Mouse (Mus musculus): ENCODE measurements at regions not wholly inside any gene's neighbourhood (a gene's known extent, or its start where the extent isn't known, plus 50 kb on each side); places are given as distances from the start of the nearest gene placed in this dataset.
"Not testable (repeated sequence)": the region's sequence is repeated elsewhere in the genome, so short reads cannot be mapped to it uniquely, and the experiment has no call there.

DNA sequence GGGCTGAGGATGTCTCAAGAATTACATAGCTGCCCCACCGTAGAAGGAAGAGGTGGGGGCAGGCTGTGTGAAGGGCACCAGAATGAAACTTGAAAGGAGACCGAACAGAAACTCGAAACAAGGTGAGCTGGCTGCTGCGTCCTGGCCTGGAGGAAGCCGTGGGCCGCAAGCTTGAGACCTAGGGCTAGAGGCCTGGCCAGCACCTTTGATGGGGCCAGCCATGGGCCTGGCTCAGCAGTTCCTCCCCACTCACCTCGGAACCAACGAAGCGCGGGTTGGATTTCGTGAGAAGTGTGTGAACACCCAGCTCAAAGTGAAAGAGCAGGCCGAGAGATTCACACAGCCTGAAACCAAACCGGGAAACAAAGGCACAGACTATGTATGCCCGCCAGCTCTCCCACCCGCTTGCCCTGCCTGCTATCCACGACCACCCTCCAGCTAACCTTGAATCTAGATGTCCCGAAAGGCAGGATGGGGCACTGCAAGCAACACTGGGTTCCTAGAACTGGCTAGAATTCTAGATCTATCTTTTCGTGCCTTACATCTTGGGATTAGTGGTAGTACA lies 306.3 kb upstream of the 3110018I06Rik start:
- 90% methylated on average over 18 of the region's 18 CpGs for WGBS
- H3K4me3 ChIP-seq (ENCODE audit: low read depth, low read length) = no peak overlapping the region
- no peaks in the 10 kb centered on the region for H3K4me1 ChIP-seq (ENCODE audit: control insufficient read depth, insufficient read depth, low read length)
- no peak overlapping the region for H3K9ac ChIP-seq (ENCODE audit: low read depth, low read length)
- H3K36me3 ChIP-seq (ENCODE audit: control insufficient read depth, insufficient read depth, low read length) = no peaks in the 10 kb centered on the region
- H3K27ac ChIP-seq (ENCODE audit: low read length) = no peak overlapping the region
- no peaks in the 10 kb centered on the region for H3K9me3 ChIP-seq (replicated peaks; ENCODE audit: control insufficient read depth, low read length, poor library complexity, severe bottlenecking)
- no peak overlapping the region for H3K4me2 ChIP-seq (ENCODE audit: low read length)
- no peak for ATAC-seq
- no peaks in the 10 kb centered on the region for H3K27me3 ChIP-seq (ENCODE audit: control insufficient read depth, insufficient read depth, low read depth, low read length)

DNA sequence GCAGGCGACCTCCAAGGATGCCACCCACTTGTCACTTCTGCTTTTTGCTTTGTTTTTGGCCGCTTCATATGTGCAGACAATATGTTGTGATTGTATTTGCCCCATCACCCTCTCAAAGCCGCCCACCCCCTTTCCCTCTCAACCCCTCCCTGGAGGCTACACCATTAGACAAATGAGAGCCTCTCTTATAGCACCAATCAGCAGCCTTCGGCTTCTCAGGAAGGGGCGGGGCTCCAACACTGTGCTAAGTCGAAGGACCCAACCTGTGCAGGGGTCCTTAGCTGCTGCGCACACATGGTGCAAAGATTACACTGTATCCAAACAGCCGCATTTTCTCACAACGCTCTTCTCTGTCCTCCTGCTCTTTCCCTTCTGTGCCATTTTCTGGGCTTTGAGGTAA lies 305.1 kb upstream of the 3110018I06Rik start:
- Histone ChIP-seq H3K4me3 (ENCODE audit: low read depth, low read length) (no peak overlapping the region), H3K9me3 (replicated peaks; ENCODE audit: control insufficient read depth, low read length, poor library complexity, severe bottlenecking) (no peaks in the 10 kb centered on the region), H3K9ac (ENCODE audit: low read depth, low read length) (no peak overlapping the region), H3K4me2 (ENCODE audit: low read length) (no peak overlapping the region; the same call in 1 of the 2 replicates), H3K4me1 (ENCODE audit: control insufficient read depth, insufficient read depth, low read length) (no peaks in the 10 kb centered on the region), H3K27me3 (ENCODE audit: control insufficient read depth, insufficient read depth, low read depth, low read length) (no peaks in the 10 kb centered on the region), H3K36me3 (ENCODE audit: control insufficient read depth, insufficient read depth, low read length) (no peaks in the 10 kb centered on the region), H3K27ac (ENCODE audit: low read length) (no peak overlapping the region)
- no peak for ATAC-seq
- 53% methylated on average over 9 of the region's 9 CpGs for WGBS

GRCm38 (mm10) chr12:107184426-107184825 lies 304.0 kb upstream of the 3110018I06Rik start:
- H3K4me3 ChIP-seq (ENCODE audit: low read depth, low read length) = no peak overlapping the region
- no peak overlapping the region for H3K4me2 ChIP-seq (ENCODE audit: low read length)
- no peaks in the 10 kb centered on the region for H3K36me3 ChIP-seq (ENCODE audit: control insufficient read depth, insufficient read depth, low read length)
- H3K9me3 ChIP-seq (replicated peaks; ENCODE audit: control insufficient read depth, low read length, poor library complexity, severe bottlenecking) = no peaks in the 10 kb centered on the region
- WGBS = 34% methylated on average over 3 of the region's 3 CpGs
- no peak overlapping the region for H3K27ac ChIP-seq (ENCODE audit: low read length)
- no peak overlapping the region for H3K9ac ChIP-seq (ENCODE audit: low read depth, low read length)
- H3K4me1 ChIP-seq (ENCODE audit: control insufficient read depth, insufficient read depth, low read length) = no peaks in the 10 kb centered on the region
- H3K27me3 ChIP-seq (ENCODE audit: control insufficient read depth, insufficient read depth, low read depth, low read length) = no peaks in the 10 kb centered on the region
- no peak for ATAC-seq

DNA sequence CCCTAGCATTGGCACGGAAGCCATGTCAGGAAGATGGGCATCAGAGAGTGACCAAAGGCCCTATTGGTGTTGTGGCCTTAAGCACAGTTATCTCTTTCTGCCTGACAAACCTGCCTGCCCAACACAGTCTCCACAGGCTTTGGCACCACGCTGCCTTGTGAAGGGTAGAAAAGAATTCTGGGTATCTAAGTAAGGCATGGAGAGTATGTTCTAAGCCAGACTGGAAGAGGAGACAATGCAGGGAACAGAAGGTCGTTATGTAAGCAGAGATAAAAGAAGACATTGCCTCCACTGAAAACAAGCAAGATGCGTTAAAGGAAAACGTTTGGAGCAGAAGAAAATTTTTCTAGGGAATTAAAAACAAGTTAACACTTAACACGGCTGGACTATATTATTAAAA lies 302.1 kb upstream of the 3110018I06Rik start:
- H3K36me3 ChIP-seq (ENCODE audit: control insufficient read depth, insufficient read depth, low read length) = no peaks in the 10 kb centered on the region
- WGBS = 77% methylated on average over 6 of the region's 6 CpGs
- no peak for ATAC-seq
- H3K27ac ChIP-seq (ENCODE audit: low read length) = no peak overlapping the region
- H3K4me1 ChIP-seq (ENCODE audit: control insufficient read depth, insufficient read depth, low read length) = no peaks in the 10 kb centered on the region
- no peaks in the 10 kb centered on the region for H3K27me3 ChIP-seq (ENCODE audit: control insufficient read depth, insufficient read depth, low read depth, low read length)
- no peak overlapping the region for H3K9ac ChIP-seq (ENCODE audit: low read depth, low read length)
- no peaks in the 10 kb centered on the region for H3K9me3 ChIP-seq (replicated peaks; ENCODE audit: control insufficient read depth, low read length, poor library complexity, severe bottlenecking)
- H3K4me3 ChIP-seq (ENCODE audit: low read depth, low read length) = no peak overlapping the region
- no peak overlapping the region for H3K4me2 ChIP-seq (ENCODE audit: low read length)

DNA sequence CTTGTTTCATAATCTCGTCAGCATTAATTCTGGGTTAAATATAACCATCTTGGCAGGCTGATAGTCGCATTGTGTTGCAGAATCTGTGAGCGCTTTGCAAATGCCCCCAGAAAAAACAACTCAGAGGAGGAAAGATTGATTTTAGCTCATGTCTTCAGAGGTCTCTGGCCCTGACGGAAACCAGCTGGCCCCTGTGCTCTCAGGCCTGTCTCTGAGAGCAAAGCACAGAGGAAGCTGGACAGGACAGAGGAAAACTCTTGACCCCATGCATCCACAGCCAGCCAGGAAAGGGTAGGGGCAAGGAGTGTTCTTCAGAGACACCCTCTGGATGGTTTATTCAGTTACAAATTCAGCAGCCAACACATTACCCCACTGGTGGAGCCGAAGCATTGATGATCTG lies 300.4 kb upstream of the 3110018I06Rik start:
- no peak for ATAC-seq
- 87% methylated on average over 5 of the region's 5 CpGs for WGBS
- Histone ChIP-seq H3K27ac (ENCODE audit: low read length) (no peak overlapping the region), H3K9ac (ENCODE audit: low read depth, low read length) (no peak overlapping the region), H3K4me1 (ENCODE audit: control insufficient read depth, insufficient read depth, low read length) (no peaks in the 10 kb centered on the region), H3K27me3 (ENCODE audit: control insufficient read depth, insufficient read depth, low read depth, low read length) (no peaks in the 10 kb centered on the region), H3K4me2 (ENCODE audit: low read length) (no peak overlapping the region), H3K36me3 (ENCODE audit: control insufficient read depth, insufficient read depth, low read length) (no peaks in the 10 kb centered on the region), H3K9me3 (replicated peaks; ENCODE audit: control insufficient read depth, low read length, poor library complexity, severe bottlenecking) (no peaks in the 10 kb centered on the region), H3K4me3 (ENCODE audit: low read depth, low read length) (no peak overlapping the region)

DNA sequence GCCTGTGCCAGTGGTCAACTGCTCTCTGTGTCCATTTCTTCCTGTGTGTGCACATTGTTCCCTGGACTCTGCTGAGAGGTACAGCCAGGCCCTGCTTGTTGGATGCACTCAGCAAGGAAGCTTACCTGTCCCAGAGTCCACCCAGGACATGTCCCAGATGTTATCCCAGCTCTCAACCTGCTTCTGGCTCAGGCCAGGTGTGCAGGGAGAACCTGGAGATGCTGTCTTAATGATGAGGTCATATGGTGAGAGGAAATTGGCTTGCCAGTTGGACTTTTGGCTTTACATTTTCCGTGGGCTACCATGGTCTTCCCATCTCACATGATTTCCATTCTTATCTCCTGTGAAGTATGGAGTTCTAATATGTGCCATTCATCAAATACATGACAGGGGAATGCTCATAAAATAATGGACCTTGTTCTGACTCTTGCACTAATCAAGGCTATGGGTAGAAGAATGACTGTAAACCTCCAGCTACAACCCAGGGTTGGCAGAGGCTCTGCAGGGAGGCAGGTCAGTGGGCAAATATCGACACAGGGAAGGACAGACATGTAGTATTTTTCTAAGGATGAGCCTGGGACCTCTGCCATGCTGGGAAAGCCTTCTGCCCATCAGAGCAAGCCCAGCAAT lies 289.9 kb upstream of the 3110018I06Rik start:
- Histone ChIP-seq H3K9ac (ENCODE audit: low read depth, low read length) (no peak overlapping the region), H3K27me3 (ENCODE audit: control insufficient read depth, insufficient read depth, low read depth, low read length) (no peaks in the 10 kb centered on the region), H3K9me3 (replicated peaks; ENCODE audit: control insufficient read depth, low read length, poor library complexity, severe bottlenecking) (no peaks in the 10 kb centered on the region), H3K4me3 (ENCODE audit: low read depth, low read length) (no peak overlapping the region), H3K36me3 (ENCODE audit: control insufficient read depth, insufficient read depth, low read length) (no peaks in the 10 kb centered on the region), H3K4me1 (ENCODE audit: control insufficient read depth, insufficient read depth, low read length) (no peaks in the 10 kb centered on the region), H3K27ac (ENCODE audit: low read length) (no peak overlapping the region), H3K4me2 (ENCODE audit: low read length) (no peak overlapping the region)
- WGBS = 87% methylated on average over 2 of the region's 2 CpGs
- no peak for ATAC-seq

- Histone ChIP-seq H3K9ac (ENCODE audit: low read depth, low read length) (no peak overlapping the region), H3K4me2 (ENCODE audit: low read length) (no peak overlapping the region), H3K27me3 (ENCODE audit: control insufficient read depth, insufficient read depth, low read depth, low read length) (no peaks in the 10 kb centered on the region), H3K36me3 (ENCODE audit: control insufficient read depth, insufficient read depth, low read length) (no peaks in the 10 kb centered on the region), H3K9me3 (replicated peaks; ENCODE audit: control insufficient read depth, low read length, poor library complexity, severe bottlenecking) (no peaks in the 10 kb centered on the region), H3K27ac (ENCODE audit: low read length) (no peak overlapping the region), H3K4me1 (ENCODE audit: control insufficient read depth, insufficient read depth, low read length) (no peaks in the 10 kb centered on the region), H3K4me3 (ENCODE audit: low read depth, low read length) (no peak overlapping the region)
- 82% methylated on average over 4 of the region's 4 CpGs for WGBS
- no peak for ATAC-seq
These were observed 287.5 kb upstream of the 3110018I06Rik start for GRCm38 (mm10) chr12:107200903-107201302.

DNA sequence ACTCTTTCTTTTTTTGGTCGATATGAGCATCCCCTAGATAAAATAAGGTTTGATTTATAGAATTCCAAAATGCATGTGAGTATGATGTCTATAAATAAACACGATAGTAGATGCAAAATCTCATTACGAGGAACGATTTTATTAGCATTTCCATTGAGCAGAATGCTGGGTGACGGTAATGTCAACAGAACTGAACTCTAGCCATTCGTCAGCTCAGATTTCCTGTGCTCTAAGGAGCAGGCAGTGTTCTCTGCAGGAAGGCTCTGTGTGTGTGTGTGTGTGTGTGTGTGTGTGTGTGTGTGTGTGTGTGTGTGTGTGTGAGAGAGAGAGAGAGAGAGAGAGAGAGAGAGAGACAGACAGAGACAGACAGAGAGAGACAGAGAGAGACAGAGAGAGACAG lies 279.6 kb upstream of the 3110018I06Rik start:
- not testable (repeated sequence) for H3K9ac ChIP-seq (ENCODE audit: low read depth, low read length); H3K27ac ChIP-seq (ENCODE audit: low read length); H3K4me2 ChIP-seq (ENCODE audit: low read length); H3K4me1 ChIP-seq (ENCODE audit: control insufficient read depth, insufficient read depth, low read length); H3K27me3 ChIP-seq (ENCODE audit: control insufficient read depth, insufficient read depth, low read depth, low read length); H3K36me3 ChIP-seq (ENCODE audit: control insufficient read depth, insufficient read depth, low read length); H3K9me3 ChIP-seq (replicated peaks; ENCODE audit: control insufficient read depth, low read length, poor library complexity, severe bottlenecking); H3K4me3 ChIP-seq (ENCODE audit: low read depth, low read length); ATAC-seq
- 60% methylated on average over 6 of the region's 6 CpGs for WGBS

DNA sequence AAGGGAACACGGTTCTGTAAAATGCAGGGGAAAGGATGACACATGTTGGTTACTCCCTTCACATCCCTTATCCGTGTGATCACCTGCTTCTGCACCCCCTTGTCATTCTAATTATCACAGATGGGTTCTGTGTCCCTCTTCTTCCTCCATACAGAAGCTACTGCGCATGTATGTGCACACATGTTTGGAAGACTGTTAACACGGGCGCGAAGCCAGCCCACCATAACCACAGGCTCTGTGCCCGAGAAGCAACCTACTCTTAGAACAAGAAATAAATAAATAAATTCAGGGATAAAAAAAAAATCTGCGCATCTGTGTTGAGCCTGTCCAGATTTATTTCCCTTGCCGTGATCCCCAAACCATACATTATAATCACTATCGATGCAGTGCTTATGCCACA lies 275.6 kb upstream of the 3110018I06Rik start:
- H3K4me1 ChIP-seq (ENCODE audit: control insufficient read depth, insufficient read depth, low read length) = peaks cover 6% of the 10 kb centered on the region; the same call in 1 of the 2 replicates
- 90% methylated on average over 10 of the region's 10 CpGs for WGBS
- no peak overlapping the region for H3K4me2 ChIP-seq (ENCODE audit: low read length)
- H3K9me3 ChIP-seq (replicated peaks; ENCODE audit: control insufficient read depth, low read length, poor library complexity, severe bottlenecking) = no peaks in the 10 kb centered on the region
- no peak overlapping the region for H3K9ac ChIP-seq (ENCODE audit: low read depth, low read length)
- H3K27ac ChIP-seq (ENCODE audit: low read length) = no peak overlapping the region
- ATAC-seq = no peak
- H3K27me3 ChIP-seq (ENCODE audit: control insufficient read depth, insufficient read depth, low read depth, low read length) = no peaks in the 10 kb centered on the region
- H3K4me3 ChIP-seq (ENCODE audit: low read depth, low read length) = no peak overlapping the region
- H3K36me3 ChIP-seq (ENCODE audit: control insufficient read depth, insufficient read depth, low read length) = no peaks in the 10 kb centered on the region

All from midbrain, embryonic 16.5 days (tissue).